Mouse (Mus musculus): ENCODE results near the gene Arfip2. TPM values are rescaled to one million over a fixed set of nuclear protein-coding genes. Genes with fewer than 3 reads are reported as not detected.

The Arfip2 gene
- polyA plus RNA-seq, 1 experiment: 43.8 TPM

DNA sequence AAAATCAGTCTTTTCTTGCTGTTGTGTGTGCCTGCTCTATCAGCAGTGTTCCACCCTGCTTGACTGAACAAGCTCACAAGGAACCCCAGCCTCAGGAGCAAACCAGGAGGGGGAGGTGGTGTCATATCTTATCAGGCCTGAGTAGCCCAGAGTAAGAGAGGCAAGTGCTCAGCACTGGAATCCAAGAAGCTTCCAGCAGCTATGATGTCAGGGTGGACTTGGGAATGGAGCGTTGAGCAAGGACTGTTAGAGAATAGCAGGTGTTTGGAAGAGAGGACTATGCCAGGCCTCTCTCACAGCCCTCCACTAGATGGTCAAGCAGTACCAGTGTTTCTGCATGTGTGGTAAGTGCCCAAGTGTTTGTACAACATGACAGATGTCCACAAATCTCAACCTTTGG is 24.5 kb downstream of the Arfip2 start:
- Histone ChIP-seq H3K27ac (ENCODE audit: insufficient read depth, low read depth, low read length) (no peak overlapping the region), H3K36me3 (ENCODE audit: control insufficient read depth, insufficient read depth, low read length) (peaks cover 10% of the 10 kb centered on the region; the same call in 1 of the 2 replicates), H3K4me1 (ENCODE audit: control insufficient read depth, insufficient read depth, insufficient read length, low read length) (no peaks in the 10 kb centered on the region), H3K27me3 (ENCODE audit: control insufficient read depth, insufficient read depth, low read length) (no peaks in the 10 kb centered on the region), H3K4me3 (ENCODE audit: low read depth, low read length) (no peak overlapping the region)
- TF ChIP-seq POLR2A (IDR thresholded peaks at IDR 0.05; ENCODE audit: low read depth, low read length): no peak
- TF ChIP-seq CTCF (IDR thresholded peaks at IDR 0.05; ENCODE audit: extremely low read depth, insufficient read length, insufficient replicate concordance, low read depth, low read length): no peak
- 62% methylated on average over 1 of the region's 1 CpGs for whole genome bisulfite sequencing

- 91% methylated on average over 1 of the region's 1 CpGs for WGBS
- TF ChIP-seq CTCF (IDR thresholded peaks at IDR 0.05; ENCODE audit: extremely low read depth, insufficient read length, insufficient replicate concordance, low read depth, low read length): no peak
- no peak for TF ChIP-seq POLR2A (IDR thresholded peaks at IDR 0.05; ENCODE audit: low read depth, low read length)
- Histone ChIP-seq H3K4me1 (ENCODE audit: control insufficient read depth, insufficient read depth, insufficient read length, low read length) (no peaks in the 10 kb centered on the region), H3K27ac (ENCODE audit: insufficient read depth, low read depth, low read length) (no peak overlapping the region), H3K27me3 (ENCODE audit: control insufficient read depth, insufficient read depth, low read length) (no peaks in the 10 kb centered on the region), H3K4me3 (ENCODE audit: low read depth, low read length) (no peak overlapping the region), H3K36me3 (ENCODE audit: control insufficient read depth, insufficient read depth, low read length) (peaks cover 11% of the 10 kb centered on the region; the same call in 1 of the 2 replicates)
These were observed 25.8 kb downstream of the Arfip2 start for GRCm38 (mm10) chr7:105614400-105614799.

- Histone ChIP-seq H3K27ac (ENCODE audit: insufficient read depth, low read depth, low read length) (no peak overlapping the region), H3K4me1 (ENCODE audit: control insufficient read depth, insufficient read depth, insufficient read length, low read length) (no peaks in the 10 kb centered on the region), H3K27me3 (ENCODE audit: control insufficient read depth, insufficient read depth, low read length) (no peaks in the 10 kb centered on the region), H3K36me3 (ENCODE audit: control insufficient read depth, insufficient read depth, low read length) (peaks cover 8% of the 10 kb centered on the region; the same call in 1 of the 2 replicates), H3K4me3 (ENCODE audit: low read depth, low read length) (no peak overlapping the region)
- no peak for TF ChIP-seq POLR2A (IDR thresholded peaks at IDR 0.05; ENCODE audit: low read depth, low read length)
- 82% methylated on average over 1 of the region's 1 CpGs for WGBS
These were observed 28.4 kb downstream of the Arfip2 start for GRCm38 (mm10) chr7:105611767-105612166.

DNA sequence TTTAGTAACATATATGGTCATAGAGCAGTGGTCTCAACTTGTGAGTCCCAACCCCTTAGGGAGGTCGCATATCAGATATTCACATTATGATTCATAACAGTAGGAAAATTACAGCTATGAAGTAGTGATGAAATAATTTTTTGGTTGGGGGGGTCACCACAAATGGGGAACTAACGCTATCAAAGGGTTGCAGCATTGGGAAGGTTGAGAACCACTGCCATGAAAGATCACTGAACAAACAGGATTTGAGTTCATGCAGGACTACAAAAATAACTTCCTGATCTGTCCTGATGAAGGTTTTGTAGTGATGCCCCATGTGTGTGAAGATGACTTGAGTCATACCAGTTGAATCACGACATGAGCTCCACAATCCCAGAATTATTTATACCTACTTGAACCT is 31.7 kb downstream of the Arfip2 start:
- Histone ChIP-seq H3K4me1 (ENCODE audit: control insufficient read depth, insufficient read depth, insufficient read length, low read length) (no peaks in the 10 kb centered on the region), H3K27ac (ENCODE audit: insufficient read depth, low read depth, low read length) (no peak overlapping the region), H3K27me3 (ENCODE audit: control insufficient read depth, insufficient read depth, low read length) (no peaks in the 10 kb centered on the region), H3K4me3 (ENCODE audit: low read depth, low read length) (no peak overlapping the region), H3K36me3 (ENCODE audit: control insufficient read depth, insufficient read depth, low read length) (peaks cover 6% of the 10 kb centered on the region; the same call in 1 of the 2 replicates)
- TF ChIP-seq CTCF (IDR thresholded peaks at IDR 0.05; ENCODE audit: extremely low read depth, insufficient read length, insufficient replicate concordance, low read depth, low read length) (no peak), POLR2A (IDR thresholded peaks at IDR 0.05; ENCODE audit: low read depth, low read length) (no peak)
- WGBS: 74% methylated on average over 3 of the region's 3 CpGs

DNA sequence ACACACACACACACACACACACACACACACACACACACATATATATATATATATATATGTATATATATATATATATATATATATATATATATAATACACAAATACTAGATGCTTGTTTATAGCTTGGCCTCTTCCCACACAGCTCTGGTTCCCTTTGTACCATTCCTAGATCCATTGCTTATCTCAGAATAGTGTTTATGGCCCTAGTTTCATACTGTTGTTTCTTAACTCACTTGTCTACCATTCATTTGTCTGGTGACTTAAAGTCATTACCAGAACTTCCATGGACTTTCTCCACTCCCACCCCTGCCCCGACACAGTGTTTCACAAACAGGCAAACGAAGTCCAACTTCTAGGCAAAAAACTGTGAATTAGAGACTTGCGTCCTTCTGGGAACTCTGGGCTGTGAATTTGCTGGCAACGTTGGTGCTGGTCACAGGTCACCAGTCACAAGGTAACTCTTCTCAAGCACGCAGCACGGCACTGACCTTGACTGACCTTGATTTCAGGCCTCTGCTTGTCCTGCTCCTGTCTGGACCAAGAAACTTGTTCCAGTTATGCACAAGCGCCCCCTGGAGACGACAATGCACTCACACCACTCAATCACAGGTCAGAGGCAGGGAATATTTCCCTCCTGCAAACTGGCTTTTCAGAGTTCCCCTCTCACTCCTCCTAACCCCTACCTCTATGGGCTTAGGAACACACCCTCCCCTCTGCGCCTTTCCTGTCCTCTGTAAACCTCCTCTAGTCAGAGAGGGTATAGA is 37.2 kb downstream of the Arfip2 start:
- WGBS: 34% methylated on average over 9 of the region's 9 CpGs
- no peak overlapping the region for H3K27ac ChIP-seq (ENCODE audit: insufficient read depth, low read depth, low read length)
- H3K4me3 ChIP-seq (ENCODE audit: low read depth, low read length): no peak overlapping the region
- no peaks in the 10 kb centered on the region for H3K4me1 ChIP-seq (ENCODE audit: control insufficient read depth, insufficient read depth, insufficient read length, low read length)
- H3K27me3 ChIP-seq (ENCODE audit: control insufficient read depth, insufficient read depth, low read length): no peaks in the 10 kb centered on the region
- H3K36me3 ChIP-seq (ENCODE audit: control insufficient read depth, insufficient read depth, low read length): no peaks in the 10 kb centered on the region
- TF ChIP-seq CTCF (IDR thresholded peaks at IDR 0.05; ENCODE audit: extremely low read depth, insufficient read length, insufficient replicate concordance, low read depth, low read length) (peak; percentile 72; the same call in 1 of the 2 replicates), POLR2A (IDR thresholded peaks at IDR 0.05; ENCODE audit: low read depth, low read length) (no peak)

GRCm38 (mm10) chr7:105590097-105590496 is 50.1 kb downstream of the Arfip2 start:
- TF ChIP-seq CTCF (IDR thresholded peaks at IDR 0.05; ENCODE audit: extremely low read depth, insufficient read length, insufficient replicate concordance, low read depth, low read length) (no peak), POLR2A (IDR thresholded peaks at IDR 0.05; ENCODE audit: low read depth, low read length) (no peak)
- Histone ChIP-seq H3K36me3 (ENCODE audit: control insufficient read depth, insufficient read depth, low read length) (no peaks in the 10 kb centered on the region), H3K4me1 (ENCODE audit: control insufficient read depth, insufficient read depth, insufficient read length, low read length) (no peaks in the 10 kb centered on the region; the same call in 1 of the 2 replicates), H3K27me3 (ENCODE audit: control insufficient read depth, insufficient read depth, low read length) (no peaks in the 10 kb centered on the region), H3K4me3 (ENCODE audit: low read depth, low read length) (no peak overlapping the region), H3K27ac (ENCODE audit: insufficient read depth, low read depth, low read length) (no peak overlapping the region)
- 33% methylated on average over 7 of the region's 7 CpGs for WGBS

- no peak overlapping the region for H3K27ac ChIP-seq (ENCODE audit: insufficient read depth, low read depth, low read length)
- no peak overlapping the region for H3K4me3 ChIP-seq (ENCODE audit: low read depth, low read length)
- TF ChIP-seq CTCF (IDR thresholded peaks at IDR 0.05; ENCODE audit: extremely low read depth, insufficient read length, insufficient replicate concordance, low read depth, low read length) (no peak), POLR2A (IDR thresholded peaks at IDR 0.05; ENCODE audit: low read depth, low read length) (no peak)
- 42% methylated on average over 9 of the region's 9 CpGs for WGBS
- H3K4me1 ChIP-seq (ENCODE audit: control insufficient read depth, insufficient read depth, insufficient read length, low read length): no peaks in the 10 kb centered on the region; the same call in 1 of the 2 replicates
- no peaks in the 10 kb centered on the region for H3K36me3 ChIP-seq (ENCODE audit: control insufficient read depth, insufficient read depth, low read length)
- no peaks in the 10 kb centered on the region; the same call in 1 of the 2 replicates for H3K27me3 ChIP-seq (ENCODE audit: control insufficient read depth, insufficient read depth, low read length)
These were observed 51.8 kb downstream of the Arfip2 start for GRCm38 (mm10) chr7:105588325-105588912.

Other genes with a start within 250 kb of the Arfip2 start
- 48.0 and 102 TPM in 2 replicates for gene Fam160a2, start 240.4 kb downstream of the Arfip2 start, polyA plus RNA-seq (2012; rRNA removed)
- 0.10 TPM in 1 of 2 replicates, not detected in the other for gene Cnga4, start 235.8 kb downstream of the Arfip2 start, polyA plus RNA-seq (2012; rRNA removed)
- 0.04 and 0.34 TPM in 2 replicates for gene Cckbr, start 214.7 kb downstream of the Arfip2 start, polyA plus RNA-seq (2012; rRNA removed)
- gene Cavin3, start 158.1 kb downstream of the Arfip2 start, polyA plus RNA-seq (2012; rRNA removed): 37.1 and 41.6 TPM in 2 replicates
- gene Smpd1, start 86.1 kb downstream of the Arfip2 start, polyA plus RNA-seq (2012; rRNA removed): 10.2 and 11.7 TPM in 2 replicates
- gene Apbb1, start 58.8 kb downstream of the Arfip2 start, polyA plus RNA-seq (2012; rRNA removed): 15.5 and 16.8 TPM in 2 replicates
- gene Hpx, start 40.3 kb downstream of the Arfip2 start, polyA plus RNA-seq (2012; rRNA removed): 0.22 TPM in 1 of 2 replicates, not detected in the other
- 13.3 and 15.5 TPM in 2 replicates for gene Trim3, start 6.8 kb downstream of the Arfip2 start, polyA plus RNA-seq (2012; rRNA removed)
- 104 and 142 TPM in 2 replicates for gene Timm10b, start 360 bp downstream of the Arfip2 start, polyA plus RNA-seq (2012; rRNA removed)
- gene Gm45799, start 136 bp upstream of the Arfip2 start, polyA plus RNA-seq (2012; rRNA removed): 203 and 226 TPM in 2 replicates
- gene Dnhd1, start 10.4 kb upstream of the Arfip2 start, polyA plus RNA-seq (2012; rRNA removed): 0.37 and 0.56 TPM in 2 replicates
- 39.9 and 60.8 TPM in 2 replicates for gene Ilk, start 96.2 kb upstream of the Arfip2 start, polyA plus RNA-seq (2012; rRNA removed)
- 2.5 and 2.7 TPM in 2 replicates for gene Rrp8, start 97.0 kb upstream of the Arfip2 start, polyA plus RNA-seq (2012; rRNA removed)
- 400 and 599 TPM in 2 replicates for gene Taf10, start 103.9 kb upstream of the Arfip2 start, polyA plus RNA-seq (2012; rRNA removed)
- gene Tpp1, start 111.8 kb upstream of the Arfip2 start, polyA plus RNA-seq (2012; rRNA removed): 37.2 and 55.9 TPM in 2 replicates
- 2.9 and 5.2 TPM in 2 replicates for gene Dchs1, start 147.2 kb upstream of the Arfip2 start, polyA plus RNA-seq (2012; rRNA removed)
- gene Mrpl17, start 170.7 kb upstream of the Arfip2 start, polyA plus RNA-seq (2012; rRNA removed): 125 and 127 TPM in 2 replicates